Mouse (Mus musculus) T-helper 17 cell (primary cell): ENCODE results near the gene Snrpe.

Experiments
- in situ Hi-C, 2 experiments: fragments of 300-600 bp; cut with MboI, MseI; formaldehyde crosslinking; loops; 1 replicate in 1 of 2; 2 replicates in 1 of 2; pipeline ENCODE4 v1.15.1; 2025; ENCODE audit warnings: high pct_unique_total_duplicates in 2 of 2

Snrpe gene

GRCm38 (mm10) chr1:133609771-133610502 is at the start of gene Snrpe:
Snrpe (minus strand) TSS chr1:133610291.
- in situ Hi-C loops: loop anchor here in 1 of 2 experiments (5.0 to 10.0 kb wide), 2 partner anchors 228 to 625 kb away; no protein-coding TSS in a partner anchor

DNA sequence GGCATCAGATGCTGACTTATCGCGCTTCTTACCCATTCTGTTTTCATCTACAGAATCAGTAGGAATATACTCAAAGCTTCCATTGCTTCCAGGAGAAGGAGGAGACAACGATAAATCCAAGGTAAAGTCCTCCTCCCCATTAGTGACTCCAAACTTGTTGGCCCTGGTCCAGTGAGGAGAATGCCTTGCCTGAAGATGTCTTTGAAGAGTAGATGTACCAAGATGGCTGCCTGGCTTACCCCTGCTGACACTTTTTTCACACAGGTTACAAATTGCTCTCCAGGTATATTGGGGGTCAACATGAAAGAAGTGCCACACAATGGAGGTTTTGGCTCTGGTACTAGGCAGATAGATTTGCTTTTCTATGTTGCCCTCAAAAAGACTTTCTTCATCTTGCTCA is 48.8 kb upstream of the Snrpe start:
- in situ Hi-C loops: no loop called here

GRCm38 (mm10) chr1:133656811-133657210 is 46.7 kb upstream of the Snrpe start:
- in situ Hi-C loops: no loop called here

DNA sequence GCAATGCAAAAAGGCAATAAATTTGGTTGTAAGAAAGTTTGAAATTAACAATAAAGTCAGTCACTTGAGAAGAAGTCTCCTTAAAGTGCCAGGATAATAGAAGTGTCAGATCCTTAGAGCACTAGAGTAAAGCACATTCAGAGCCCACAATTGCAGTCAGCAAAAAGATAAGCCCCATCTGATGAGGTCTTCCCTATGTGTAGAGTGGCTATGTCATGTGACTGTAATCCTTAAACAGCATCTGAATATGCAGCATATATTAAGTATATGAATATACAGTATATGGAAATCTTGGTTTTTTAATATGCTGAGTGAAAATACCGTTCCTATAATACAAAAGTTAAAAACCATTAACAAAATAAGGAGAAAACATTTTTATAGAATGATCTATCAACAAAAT is 42.9 kb upstream of the Snrpe start:
- in situ Hi-C loops: no loop called here

GRCm38 (mm10) chr1:133650288-133651055 is 40.4 kb upstream of the Snrpe start:
- in situ Hi-C loops: no loop called here

DNA sequence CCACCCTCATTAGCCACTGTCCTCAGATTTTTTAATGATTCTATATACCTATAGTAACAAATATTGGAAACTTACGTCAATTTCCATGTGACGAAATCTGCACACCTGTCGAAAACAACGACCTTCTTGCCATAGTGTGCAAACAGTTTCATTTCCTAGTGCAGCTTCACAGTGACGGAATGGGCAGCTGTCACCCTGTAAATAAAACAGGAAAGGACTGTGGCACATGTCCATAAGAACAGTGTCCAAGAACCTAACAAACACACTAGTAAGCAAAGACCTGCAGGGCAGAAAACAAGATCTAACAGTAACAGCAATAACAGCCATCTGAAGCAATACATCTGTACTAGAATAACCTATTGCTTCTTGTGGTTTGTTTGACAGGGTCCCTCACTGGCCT is 35.6 kb upstream of the Snrpe start:
- in situ Hi-C loops: loop anchor here in 1 of 2 experiments (10.0 to 25.0 kb wide), 2 partner anchors 641 to 967 kb away; no protein-coding TSS in a partner anchor

GRCm38 (mm10) chr1:133641163-133641562 is 31.1 kb upstream of the Snrpe start:
- in situ Hi-C loops: loop anchor here in 1 of 2 experiments (10.0 to 25.0 kb wide), 2 partner anchors 636 to 971 kb away; no protein-coding TSS in a partner anchor

DNA sequence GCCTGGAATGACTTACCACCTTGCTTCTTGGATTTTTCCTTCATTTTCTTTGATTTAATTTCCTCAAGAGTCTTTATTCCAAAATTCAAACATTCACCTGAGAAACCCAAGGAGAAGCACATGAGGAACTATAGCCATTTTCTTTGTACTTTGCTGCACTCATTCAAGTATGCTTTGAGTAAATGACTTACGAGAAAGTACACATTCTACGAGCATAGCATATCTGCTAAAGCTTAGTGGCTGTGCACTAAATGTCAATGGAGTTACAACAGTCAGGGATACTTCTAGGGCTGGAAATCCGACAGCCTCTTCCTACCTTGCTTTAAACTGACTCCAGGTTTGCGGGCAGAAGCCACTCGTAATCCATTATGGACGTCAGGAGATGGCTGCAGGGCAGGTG is 28.4 kb upstream of the Snrpe start:
- in situ Hi-C loops: loop anchor here (10.0 to 25.0 kb wide), 2 partner anchors 644 to 974 kb away; no protein-coding TSS in a partner anchor

- in situ Hi-C loops: loop anchor here (10.0 to 25.0 kb wide), 2 partner anchors 637 to 980 kb away; no protein-coding TSS in a partner anchor
Measured at GRCm38 (mm10) chr1:133632168-133632567, 22.1 kb upstream of the Snrpe start.

- in situ Hi-C loops: loop anchor here in 1 of 2 experiments (25.0 kb wide), 1 partner anchor 987 kb away; no protein-coding TSS in a partner anchor
Measured at GRCm38 (mm10) chr1:133625052-133625451, 15.0 kb upstream of the Snrpe start.

- in situ Hi-C loops: loop anchor here in 1 of 2 experiments (10.0 kb wide), 1 partner anchor 634 kb away; no protein-coding TSS in a partner anchor
Measured at GRCm38 (mm10) chr1:133618311-133618710, 8.2 kb upstream of the Snrpe start.

DNA sequence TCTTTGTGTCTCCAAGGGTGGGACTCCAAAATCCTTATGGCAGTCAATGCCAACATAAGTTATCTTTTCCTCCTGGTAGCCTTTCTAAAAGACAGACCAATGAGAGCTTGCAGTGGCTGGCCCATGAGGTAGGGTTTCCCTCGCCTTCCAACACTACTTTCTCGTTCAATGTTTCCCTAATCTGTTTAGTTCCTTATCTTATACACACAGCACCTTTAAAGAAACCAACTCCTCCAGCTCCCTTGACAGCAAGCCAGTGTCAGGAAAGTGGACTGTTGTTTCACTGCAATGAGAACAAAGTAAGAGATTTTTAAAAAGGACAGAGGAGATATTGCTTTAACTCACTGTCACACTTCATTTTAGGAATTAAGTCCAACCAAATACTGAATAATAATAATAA is 7.8 kb upstream of the Snrpe start:
- in situ Hi-C loops: loop anchor here in 1 of 2 experiments (10.0 kb wide), 1 partner anchor 633 kb away; no protein-coding TSS in a partner anchor

DNA sequence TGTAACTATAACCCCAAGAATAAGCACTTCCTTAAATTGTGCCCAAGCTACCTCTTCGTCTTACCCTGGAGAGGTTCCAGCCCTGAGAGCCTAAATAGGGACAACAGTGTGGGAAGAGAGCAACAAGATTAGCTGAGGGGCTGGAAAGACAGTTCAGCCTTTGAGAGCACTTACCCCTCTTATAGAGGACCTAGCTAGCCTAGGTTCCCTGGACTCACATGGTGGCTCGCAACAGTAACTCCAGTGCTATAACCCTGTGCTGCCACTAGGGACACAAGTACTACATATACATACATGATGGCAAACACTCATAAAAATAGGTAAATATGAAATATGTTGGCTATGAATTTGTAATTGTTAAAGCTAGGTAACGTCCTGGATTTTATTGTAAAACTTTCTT is 3.7 kb upstream of the Snrpe start:
- in situ Hi-C loops: loop anchor here in 1 of 2 experiments (10.0 kb wide), 1 partner anchor 629 kb away; no protein-coding TSS in a partner anchor

DNA sequence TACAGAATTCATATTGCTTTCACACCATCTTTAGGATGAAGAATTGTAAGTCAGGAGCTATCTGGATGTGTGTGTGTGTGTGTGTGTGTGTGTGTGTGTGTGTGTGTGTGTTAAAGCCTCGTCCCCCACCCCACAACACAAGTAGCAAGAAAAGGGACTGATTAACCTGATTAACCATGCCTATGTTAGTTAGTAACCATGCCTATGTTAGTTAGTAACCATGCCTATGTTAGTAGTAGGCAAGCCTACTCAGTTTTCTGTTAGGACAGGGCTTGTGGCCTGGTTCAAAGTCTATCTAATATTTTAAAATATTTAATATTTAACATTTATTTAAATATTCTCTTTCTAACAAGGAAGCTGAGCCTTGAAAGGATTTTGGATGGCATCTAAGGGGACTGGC is 1.3 kb upstream of the Snrpe start:
- in situ Hi-C loops: loop anchor here in 1 of 2 experiments (10.0 kb wide), 1 partner anchor 627 kb away; no protein-coding TSS in a partner anchor

GRCm38 (mm10) chr1:133610601-133611000 is 510 bp upstream of the Snrpe start:
- in situ Hi-C loops: loop anchor here in 1 of 2 experiments (10.0 kb wide), 1 partner anchor 626 kb away; no protein-coding TSS in a partner anchor

GRCm38 (mm10) chr1:133603174-133603573 is 6.9 kb downstream of the Snrpe start:
- in situ Hi-C loops: loop anchor here in 1 of 2 experiments (5.0 kb wide), 1 partner anchor 216 kb away; no protein-coding TSS in a partner anchor

- in situ Hi-C loops: loop anchor here in 1 of 2 experiments (10.0 kb wide), 1 partner anchor 1312 kb away; no protein-coding TSS in a partner anchor
Measured at GRCm38 (mm10) chr1:133596298-133597007, 13.6 kb downstream of the Snrpe start.

GRCm38 (mm10) chr1:133585995-133586537 is 24.0 kb downstream of the Snrpe start:
- in situ Hi-C loops: loop anchor here in 1 of 2 experiments (10.0 kb wide), 1 partner anchor 331 kb away; no protein-coding TSS in a partner anchor

- in situ Hi-C loops: loop anchor here in 1 of 2 experiments (25.0 kb wide), 1 partner anchor 1491 kb away; no protein-coding TSS in a partner anchor
Measured at GRCm38 (mm10) chr1:133571293-133571692, 38.8 kb downstream of the Snrpe start.
